Mouse (Mus musculus) neural tube, embryonic 11.5 days (tissue): ENCODE measurements around the gene Palmd. TPM values are rescaled to one million over a fixed set of nuclear protein-coding genes. Genes with fewer than 3 reads are reported as not detected.

Experiments used
- ATAC-seq: fragments of 200-750 bp; cut with Nextera tagmentation; 2 replicates; pipeline ENCODE4 v1.8.0; 2017; ENCODE audit warnings: moderate number of reproducible peaks, mild to moderate bottlenecking, moderate TSS enrichment, moderate library complexity; ENCODE audit not compliant: insufficient read depth, low FRiP score, low TSS enrichment
- DNase-seq: peaks from one replicate; pipeline ENCODE4 v3.0.0-alpha.2; 2015; ENCODE audit warnings: low spot score
- H3K27ac ChIP-seq: fragments of 300-500 bp; sonication (generic); 2 replicates; pipeline ENCODE4 v1.5.1; 2014; ENCODE audit warnings: low read depth, mild to moderate bottlenecking, low read length
- H3K27me3 ChIP-seq: fragments of 300-500 bp; sonication (generic); 2 replicates; pipeline ENCODE4 v1.6.1; 2014; ENCODE audit warnings: mild to moderate bottlenecking, low read length, mixed read lengths; ENCODE audit not compliant: control insufficient read depth, insufficient read depth
- H3K36me3 ChIP-seq: fragments of 300-500 bp; sonication (generic); 2 replicates; pipeline ENCODE4 v1.6.1; 2014; ENCODE audit warnings: mild to moderate bottlenecking, low read length, moderate library complexity, mixed read lengths; ENCODE audit not compliant: control insufficient read depth, insufficient read depth
- H3K4me1 ChIP-seq: fragments of 300-500 bp; sonication (generic); 2 replicates; pipeline ENCODE4 v1.6.1; 2014; ENCODE audit warnings: low read length, mixed read lengths; ENCODE audit not compliant: control insufficient read depth, insufficient read depth
- H3K4me2 ChIP-seq: fragments of 300-500 bp; sonication (generic); 2 replicates; pipeline ENCODE4 v1.6.1; 2014; ENCODE audit warnings: low read depth, mild to moderate bottlenecking, moderate library complexity
- H3K4me3 ChIP-seq: fragments of 300-500 bp; sonication (generic); 2 replicates; pipeline ENCODE4 v1.5.1; 2014; ENCODE audit warnings: low read depth, low read length
- H3K9ac ChIP-seq: fragments of 300-500 bp; sonication (generic); 2 replicates; pipeline ENCODE4 v1.6.1; 2014; ENCODE audit warnings: mild to moderate bottlenecking, low read length
- H3K9me3 ChIP-seq: fragments of 300-500 bp; sonication (generic); 2 replicates; pipeline ENCODE4 v1.6.1; 2016; ENCODE audit warnings: low read length; ENCODE audit not compliant: control insufficient read depth
- WGBS: fragments of 180-500 bp; shearing (Covaris S2); extraction: QIAGEN DNeasy Blood & Tissue Kit; methylation state at CpG from one replicate; pipeline ENCODE4 v1.1.7; 2014; 5-methylcytosine and 5-hydroxymethylcytosine counted together
- polyA plus RNA-seq: library from polyadenylated mRNA; unstranded; fragments of >200 nt; fragmentation: Nextera tagmentation; extraction: Ambion mirVana; gene quantifications from 2 replicates; pipeline ENCODE4 v1.2.1, GENCODE M21; 2014

The Palmd gene
- 8.3 and 9.6 TPM in 2 replicates for polyA plus RNA-seq

DNA sequence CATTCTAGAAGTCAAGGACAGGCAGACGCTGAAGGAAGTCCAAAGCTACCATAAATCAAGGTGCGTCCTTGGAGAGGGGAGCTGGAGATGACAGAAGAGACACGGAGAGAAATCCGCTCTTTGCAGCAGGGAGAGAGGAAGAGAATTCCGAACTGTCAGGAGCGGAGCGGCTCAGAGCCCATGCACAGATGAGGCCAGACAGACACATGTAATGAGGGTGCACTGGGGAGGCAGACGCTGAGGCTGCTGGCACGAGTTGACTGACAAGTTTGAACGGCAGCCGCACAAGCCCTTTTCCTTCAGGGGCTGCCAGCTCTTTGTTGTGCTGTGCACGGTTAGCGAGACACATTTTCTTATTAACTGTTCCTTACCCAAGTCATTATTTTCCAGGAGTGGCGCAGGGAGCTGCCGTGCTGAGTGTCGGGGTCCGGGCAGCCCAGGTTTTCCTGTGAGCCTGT is at the start of gene Palmd:
TSS of gene Palmd (minus strand) at position 448 of the 458 bp plus-strand sequence.
- DNase-seq (peak; percentile 43), ATAC-seq (0 out of 2 replicates have a peak, but pooled peaks have one; percentile 29)
- Histone ChIP-seq H3K36me3 (no peaks in the 10 kb centered on the region), H3K27me3 (no peaks in the 10 kb centered on the region), H3K4me2 (peak within 1 kb of the TSS; percentile 37), H3K27ac (no peak within 1 kb of the TSS), H3K4me1 (no peaks in the 10 kb centered on the region), H3K9me3 (no peaks in the 10 kb centered on the region), H3K9ac (peak within 1 kb of the TSS; percentile 40; the same call in 1 of the 2 replicates), H3K4me3 (peak within 1 kb of the TSS; percentile 12; the same call in 1 of the 2 replicates)
- 21% methylated on average over 17 of the region's 17 CpGs for WGBS

GRCm38 (mm10) chr3:117010182-117010581 is 41.4 kb upstream of the Palmd start:
- WGBS, result 79% methylated on average over 6 of the region's 6 CpGs
- Histone ChIP-seq H3K27me3 (no peaks in the 10 kb centered on the region), H3K36me3 (no peaks in the 10 kb centered on the region), H3K9me3 (no peaks in the 10 kb centered on the region), H3K4me3 (no peak overlapping the region), H3K9ac (no peak overlapping the region), H3K4me1 (no peaks in the 10 kb centered on the region), H3K4me2 (no peak overlapping the region), H3K27ac (no peak overlapping the region)
- DNase-seq, result no peak
- no peak for ATAC-seq

- Histone ChIP-seq H3K27me3 (no peaks in the 10 kb centered on the region), H3K36me3 (no peaks in the 10 kb centered on the region), H3K4me1 (no peaks in the 10 kb centered on the region), H3K4me3 (no peak overlapping the region), H3K9ac (no peak overlapping the region), H3K4me2 (no peak overlapping the region), H3K27ac (no peak overlapping the region), H3K9me3 (no peaks in the 10 kb centered on the region)
- no peak for ATAC-seq
- DNase-seq, result no peak
- 83% methylated on average over 6 of the region's 6 CpGs for WGBS
Measured at GRCm38 (mm10) chr3:117007340-117007739, 38.6 kb upstream of the Palmd start.

DNA sequence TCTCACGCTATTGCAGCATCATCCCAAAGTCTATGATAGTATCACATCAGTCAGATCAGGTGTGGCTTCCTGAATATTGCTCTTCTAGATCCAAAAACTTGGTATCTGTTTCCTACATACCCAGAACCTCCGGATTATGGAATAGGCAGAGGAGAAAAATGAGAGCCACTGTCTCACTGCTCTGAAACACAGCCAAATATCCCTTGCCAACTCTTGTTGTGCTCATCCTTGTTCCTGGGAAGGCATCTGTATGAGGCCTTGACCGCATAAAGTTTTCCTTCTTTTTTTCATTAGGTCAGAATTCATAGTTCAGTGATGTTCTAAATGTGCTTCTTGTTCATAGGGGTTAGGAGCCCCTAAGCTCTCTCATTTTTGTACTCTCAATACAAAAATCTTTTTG is 37.8 kb upstream of the Palmd start:
- H3K9ac ChIP-seq, result no peak overlapping the region
- no peak overlapping the region for H3K4me2 ChIP-seq
- no peak overlapping the region for H3K27ac ChIP-seq
- DNase-seq (no peak), ATAC-seq (no peak)
- H3K36me3 ChIP-seq, result no peaks in the 10 kb centered on the region
- H3K4me1 ChIP-seq, result 0 out of 2 replicates have a peak, but pooled peaks cover 2% of the 10 kb centered on the region
- no peaks in the 10 kb centered on the region for H3K9me3 ChIP-seq
- no peaks in the 10 kb centered on the region for H3K27me3 ChIP-seq
- H3K4me3 ChIP-seq, result no peak overlapping the region
- WGBS, result 93% methylated on average over 3 of the region's 3 CpGs

- no peak for ATAC-seq
- WGBS, result 81% methylated on average over 6 of the region's 6 CpGs
- Histone ChIP-seq H3K9me3 (no peaks in the 10 kb centered on the region), H3K4me3 (no peak overlapping the region), H3K4me1 (0 out of 2 replicates have a peak, but pooled peaks cover 2% of the 10 kb centered on the region), H3K27me3 (no peaks in the 10 kb centered on the region), H3K27ac (no peak overlapping the region), H3K36me3 (no peaks in the 10 kb centered on the region), H3K4me2 (no peak overlapping the region), H3K9ac (no peak overlapping the region)
- DNase-seq, result no peak
Measured at GRCm38 (mm10) chr3:117003379-117003778, 34.6 kb upstream of the Palmd start.

DNA sequence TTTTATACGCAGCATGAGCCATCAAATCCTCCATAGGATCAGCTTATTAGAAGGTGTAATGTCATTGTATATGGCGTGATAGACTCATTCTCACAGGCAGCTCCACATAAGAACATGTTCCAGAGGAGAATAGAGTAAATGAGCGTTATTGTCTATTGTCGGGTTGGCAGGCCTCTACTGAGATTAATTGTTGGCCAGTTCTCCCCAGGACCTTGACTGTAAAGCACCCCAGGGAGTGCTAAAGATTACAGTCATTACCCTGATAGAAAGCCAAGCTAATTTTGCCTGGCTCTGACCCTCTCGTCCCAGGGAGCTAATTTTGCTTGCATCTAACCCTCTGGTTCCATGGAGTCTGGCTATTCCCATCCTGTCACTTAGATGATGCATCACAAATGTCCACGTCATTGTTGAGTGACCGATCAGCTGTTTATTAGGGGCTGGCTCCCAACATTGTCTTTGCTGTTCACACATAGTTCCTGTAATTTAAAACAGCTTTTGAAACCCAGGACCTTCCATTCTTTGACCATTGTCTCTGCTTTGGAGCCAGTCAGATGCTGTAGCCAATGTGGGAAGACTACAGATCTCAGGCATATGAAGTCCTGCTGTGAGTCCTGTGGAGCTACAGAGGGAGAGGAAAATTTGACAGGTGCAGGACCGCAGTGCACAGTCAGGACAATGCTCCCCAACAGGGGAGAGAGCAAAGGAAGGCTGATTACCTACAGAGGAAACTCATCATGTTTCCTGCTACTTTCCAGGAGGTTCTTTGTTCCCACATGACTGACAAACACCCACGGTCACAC is 33.1 kb upstream of the Palmd start:
- ATAC-seq (peak; percentile 73), DNase-seq (peak; percentile 21)
- no peaks in the 10 kb centered on the region for H3K36me3 ChIP-seq
- no peak overlapping the region for H3K27ac ChIP-seq
- H3K4me3 ChIP-seq, result no peak overlapping the region
- H3K4me1 ChIP-seq, result 0 out of 2 replicates have a peak, but pooled peaks cover 2% of the 10 kb centered on the region
- H3K9me3 ChIP-seq, result no peaks in the 10 kb centered on the region
- H3K9ac ChIP-seq, result no peak overlapping the region
- no peak overlapping the region for H3K4me2 ChIP-seq
- WGBS, result 27% methylated on average over 9 of the region's 9 CpGs
- no peaks in the 10 kb centered on the region for H3K27me3 ChIP-seq

DNA sequence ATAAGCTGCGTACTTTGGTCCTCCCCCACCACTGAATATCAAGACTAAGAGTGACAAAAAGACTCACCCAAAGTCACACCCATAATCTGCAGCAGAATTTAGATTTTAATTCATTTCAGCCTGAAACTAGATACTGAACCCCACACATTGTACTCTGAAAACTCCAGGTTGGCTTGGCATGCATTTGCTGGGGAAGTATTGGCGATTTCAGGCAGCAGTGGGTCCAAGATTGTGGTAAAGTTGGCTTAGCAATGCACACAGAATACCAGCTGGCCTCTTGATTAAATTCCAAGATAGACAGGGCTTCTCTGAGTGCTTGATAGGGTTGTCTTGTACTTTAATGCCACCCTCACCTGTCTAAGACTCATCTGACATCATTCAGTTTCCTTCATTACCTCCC is 24.2 kb upstream of the Palmd start:
- H3K4me1 ChIP-seq, result no peaks in the 10 kb centered on the region
- H3K4me3 ChIP-seq, result no peak overlapping the region
- no peaks in the 10 kb centered on the region for H3K36me3 ChIP-seq
- no peaks in the 10 kb centered on the region for H3K27me3 ChIP-seq
- no peaks in the 10 kb centered on the region for H3K9me3 ChIP-seq
- no peak overlapping the region for H3K9ac ChIP-seq
- H3K4me2 ChIP-seq, result no peak overlapping the region
- no peak for ATAC-seq
- no peak for DNase-seq
- no peak overlapping the region for H3K27ac ChIP-seq
- 80% methylated on average over 2 of the region's 2 CpGs for WGBS

GRCm38 (mm10) chr3:116991180-116991579 is 22.4 kb upstream of the Palmd start:
- Histone ChIP-seq H3K27ac (no peak overlapping the region), H3K4me3 (no peak overlapping the region), H3K9ac (no peak overlapping the region), H3K4me2 (no peak overlapping the region), H3K4me1 (no peaks in the 10 kb centered on the region), H3K9me3 (no peaks in the 10 kb centered on the region), H3K27me3 (no peaks in the 10 kb centered on the region), H3K36me3 (no peaks in the 10 kb centered on the region)
- no peak for ATAC-seq
- DNase-seq, result no peak
- WGBS, result 89% methylated on average over 2 of the region's 2 CpGs

DNA sequence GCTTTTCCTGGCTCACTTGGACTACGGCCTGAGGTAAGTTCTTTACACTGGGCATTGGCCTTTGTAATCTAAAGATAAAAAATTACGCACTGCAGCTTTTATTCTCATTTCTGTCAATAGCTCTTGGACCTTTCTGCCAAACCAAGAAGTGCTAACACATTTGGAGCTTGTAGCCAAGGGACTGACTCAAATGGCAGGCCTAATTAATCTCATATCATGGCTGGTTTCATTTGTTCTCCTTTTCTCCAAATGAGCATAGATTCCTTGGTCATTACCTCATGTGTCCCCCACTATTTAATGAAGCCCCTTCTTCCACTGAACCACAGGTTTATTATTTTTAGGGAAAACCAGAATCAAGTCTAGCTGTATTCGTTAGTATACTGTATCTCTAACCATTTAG is 19.4 kb upstream of the Palmd start:
- Histone ChIP-seq H3K4me3 (no peak overlapping the region), H3K27me3 (no peaks in the 10 kb centered on the region), H3K27ac (no peak overlapping the region), H3K4me1 (no peaks in the 10 kb centered on the region), H3K4me2 (no peak overlapping the region), H3K36me3 (no peaks in the 10 kb centered on the region), H3K9ac (no peak overlapping the region), H3K9me3 (no peaks in the 10 kb centered on the region)
- DNase-seq (no peak), ATAC-seq (no peak)
- 92% methylated on average over 3 of the region's 3 CpGs for WGBS
